Mouse (Mus musculus) testis, postnatal 10 days (tissue): ENCODE data around the gene Mapk8ip3.

Source experiments
- DNase-seq: peaks from one replicate; pipeline ENCODE4 v3.0.0; 2021; ENCODE audit warnings: low spot score

Gene Mapk8ip3

DNA sequence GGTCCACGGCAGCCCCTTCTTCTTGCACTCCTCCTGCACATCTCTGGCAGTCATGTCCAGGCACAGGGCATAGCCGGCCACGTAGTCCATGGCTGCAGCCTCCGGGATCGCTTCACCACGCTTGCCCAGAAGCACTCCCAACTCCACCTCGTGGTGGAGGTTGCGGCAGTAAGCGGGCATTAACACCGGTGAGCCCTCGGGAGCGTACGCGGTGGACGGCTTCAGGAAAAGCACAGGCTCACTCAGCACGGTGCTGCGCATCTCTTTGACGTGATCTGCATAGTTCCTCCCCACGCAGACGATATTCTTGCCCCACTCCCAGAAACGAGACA is 87.1 kb downstream of the Mapk8ip3 start:
- no peak for DNase-seq

- no peak for DNase-seq
Observed at GRCm38 (mm10) chr17:24848600-24849031, 88.2 kb downstream of the Mapk8ip3 start.

DNA sequence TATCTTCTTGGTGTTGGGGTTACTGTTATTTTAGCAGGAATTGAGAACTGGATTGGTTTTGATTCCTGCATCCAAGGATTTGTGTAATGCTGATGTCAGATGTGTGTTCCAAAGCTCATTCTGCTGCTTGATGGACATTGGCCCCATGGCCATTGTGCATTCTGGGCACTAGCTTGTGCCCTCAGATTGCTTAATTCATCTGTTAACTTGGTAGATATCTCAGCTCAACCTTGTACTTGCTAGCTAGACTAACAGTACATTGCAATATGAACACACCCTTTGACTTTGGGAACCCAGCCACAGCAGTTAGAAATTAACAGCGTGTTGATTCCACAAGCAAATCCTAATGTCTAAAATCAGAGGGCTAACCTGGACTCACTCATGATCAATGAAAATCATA is 89.4 kb downstream of the Mapk8ip3 start:
- DNase-seq: no peak

DNA sequence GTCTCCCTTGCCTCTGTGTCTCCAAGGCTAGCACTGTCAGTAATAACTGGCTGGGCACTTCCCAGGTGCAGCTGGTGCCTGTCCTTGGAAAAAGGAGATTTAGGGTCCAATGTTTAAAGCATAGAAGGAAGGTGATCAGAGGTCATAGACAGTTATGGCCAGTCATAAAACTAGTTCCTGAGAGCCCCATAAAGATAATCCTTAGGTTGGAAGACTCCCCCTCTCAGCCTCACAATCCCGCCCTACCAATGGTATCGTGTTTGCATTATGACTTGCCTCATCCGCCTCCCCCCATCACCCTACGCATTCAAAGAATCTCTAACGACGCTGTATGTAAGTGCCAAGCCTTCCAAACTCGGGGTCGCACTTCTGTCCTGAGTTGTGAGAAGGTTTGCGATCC is 92.3 kb downstream of the Mapk8ip3 start:
- DNase-seq: no peak

DNA sequence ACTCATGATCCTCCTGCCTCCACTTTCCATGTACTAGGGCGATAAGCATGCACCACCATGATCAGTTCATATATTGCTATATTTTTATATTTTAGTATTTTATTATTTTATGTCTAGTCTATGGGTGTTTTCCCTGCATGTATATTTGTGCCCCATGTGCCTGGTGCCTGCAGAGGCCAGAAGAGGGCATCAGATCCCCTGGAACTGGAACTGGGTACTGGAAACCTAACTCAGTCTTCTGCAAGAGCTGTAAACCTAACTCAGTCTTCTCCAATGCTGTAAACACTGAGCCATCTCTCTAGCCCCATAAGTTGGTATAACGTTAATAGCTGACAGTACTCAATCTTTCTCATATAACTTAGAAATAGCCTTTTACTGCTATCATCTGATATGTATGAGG is 94.1 kb downstream of the Mapk8ip3 start:
- DNase-seq: no peak
